Comparison of ENCODE assay signal across 14 mouse cellular contexts in genomic region chr2:78718550-78718949, GRCm38 (mm10).
DNase-seq lines count a peak whose midpoint lies in the region; ATAC-seq and TF ChIP-seq lines count a peak whose summit lies in the region.
"Had no signal": no experiment of that assay in that cellular context is flagged by ENCODE, and none has a peak within 500 bp of the region (broad histone marks: within the 10 kb centered on the region; RNA-seq: fewer than 3 reads in every experiment).

No protein-coding gene starts in this region.

- 55% methylated on average over 1 of the region's 1 CpGs for WGBS in forebrain, embryonic 12.5 days
- 41% methylated on average over 1 of the region's 1 CpGs for WGBS in forebrain, embryonic 15.5 days
- WGBS in midbrain, embryonic 14.5 days, result 69% methylated on average over 1 of the region's 1 CpGs
- WGBS in midbrain, postnatal 0 days, result 72% methylated on average over 1 of the region's 1 CpGs
- 32% methylated on average over 1 of the region's 1 CpGs for WGBS in stomach, embryonic 16.5 days

- H3K4me2 ChIP-seq in forebrain, embryonic 12.5 days, result no peak overlapping the region
- H3K4me2 ChIP-seq in forebrain, embryonic 15.5 days (replicated peaks), result no peak overlapping the region
- H3K4me2 ChIP-seq in midbrain, embryonic 14.5 days (ENCODE audit: low read length), result no peak overlapping the region
- no peak overlapping the region for H3K4me2 ChIP-seq in midbrain, postnatal 0 days (ENCODE audit: low read depth, low read length, poor library complexity, severe bottlenecking)
- no peak overlapping the region for H3K4me2 ChIP-seq in stomach, embryonic 16.5 days (ENCODE audit: low read depth, low read length)
- H3K4me2 ChIP-seq: embryonic facial prominence, embryonic 15.5 days; heart, embryonic 13.5 days had no signal

- H3K9me3 ChIP-seq in forebrain, embryonic 12.5 days, result no peaks in the 10 kb centered on the region
- H3K9me3 ChIP-seq in forebrain, embryonic 15.5 days, result no peaks in the 10 kb centered on the region
- H3K9me3 ChIP-seq in midbrain, embryonic 14.5 days (ENCODE audit: control insufficient read depth, low read length), result no peaks in the 10 kb centered on the region
- H3K9me3 ChIP-seq in midbrain, postnatal 0 days (ENCODE audit: low read length), result no peaks in the 10 kb centered on the region
- H3K9me3 ChIP-seq in stomach, embryonic 16.5 days (replicated peaks; ENCODE audit: control insufficient read depth, low read length), result no peaks in the 10 kb centered on the region
- H3K9me3 ChIP-seq: embryonic facial prominence, embryonic 15.5 days; heart, embryonic 13.5 days had no signal

- no peak overlapping the region for H3K9ac ChIP-seq in forebrain, embryonic 12.5 days
- H3K9ac ChIP-seq in forebrain, embryonic 15.5 days (replicated peaks), result no peak overlapping the region
- H3K9ac ChIP-seq in midbrain, embryonic 14.5 days (replicated peaks; ENCODE audit: low read length), result no peak overlapping the region
- no peak overlapping the region for H3K9ac ChIP-seq in midbrain, postnatal 0 days (replicated peaks; ENCODE audit: low read length, poor library complexity, severe bottlenecking)
- H3K9ac ChIP-seq in stomach, embryonic 16.5 days (ENCODE audit: low read length), result no peak overlapping the region
- H3K9ac ChIP-seq: embryonic facial prominence, embryonic 15.5 days; heart, embryonic 13.5 days had no signal

- no peak overlapping the region for H3K27ac ChIP-seq in forebrain, embryonic 12.5 days
- no peak overlapping the region for H3K27ac ChIP-seq in forebrain, embryonic 15.5 days (replicated peaks)
- H3K27ac ChIP-seq in midbrain, embryonic 14.5 days (replicated peaks; ENCODE audit: low read depth, low read length), result no peak overlapping the region
- no peak overlapping the region for H3K27ac ChIP-seq in midbrain, postnatal 0 days (ENCODE audit: low read depth, low read length)
- H3K27ac ChIP-seq in stomach, embryonic 16.5 days (ENCODE audit: low read length), result no peak overlapping the region
- H3K27ac ChIP-seq: embryonic facial prominence, embryonic 15.5 days; gastrocnemius, adult 2 months; heart, embryonic 13.5 days had no signal

- peak; percentile 57 for ATAC-seq in forebrain, embryonic 12.5 days (ENCODE audit: low FRiP score)
- no peak for ATAC-seq in forebrain, embryonic 15.5 days (replicated peaks)
- peak; percentile 17; the same call in 1 of the 2 replicates for ATAC-seq in midbrain, embryonic 14.5 days (ENCODE audit: low FRiP score, low TSS enrichment)
- ATAC-seq in midbrain, postnatal 0 days (ENCODE audit: low FRiP score), result no peak
- peak; percentile 73; the same call in 1 of the 2 replicates for ATAC-seq in stomach, embryonic 16.5 days (ENCODE audit: insufficient read depth, low FRiP score)
- ATAC-seq: hindbrain, embryonic 16.5 days had no signal

- no peaks in the 10 kb centered on the region for H3K4me1 ChIP-seq in forebrain, embryonic 12.5 days
- peaks cover 4% of the 10 kb centered on the region; the same call in 1 of the 2 replicates for H3K4me1 ChIP-seq in forebrain, embryonic 15.5 days
- H3K4me1 ChIP-seq in midbrain, embryonic 14.5 days (ENCODE audit: control insufficient read depth, insufficient read depth, low read length), result 0 out of 2 replicates have a peak, but pooled peaks cover 4% of the 10 kb centered on the region
- H3K4me1 ChIP-seq in midbrain, postnatal 0 days (ENCODE audit: insufficient read depth, low read length), result no peaks in the 10 kb centered on the region
- no peaks in the 10 kb centered on the region for H3K4me1 ChIP-seq in stomach, embryonic 16.5 days (ENCODE audit: control insufficient read depth, insufficient read depth, low read length)
- H3K4me1 ChIP-seq: embryonic facial prominence, embryonic 15.5 days had no signal

- no peak for TF ChIP-seq CTCF in midbrain, postnatal 0 days (IDR thresholded peaks at IDR 0.05)

- H3K36me3 ChIP-seq in forebrain, embryonic 12.5 days (replicated peaks), result no peaks in the 10 kb centered on the region
- H3K36me3 ChIP-seq in forebrain, embryonic 15.5 days, result no peaks in the 10 kb centered on the region
- no peaks in the 10 kb centered on the region for H3K36me3 ChIP-seq in midbrain, embryonic 14.5 days (ENCODE audit: control insufficient read depth, insufficient read depth, low read length)
- no peaks in the 10 kb centered on the region for H3K36me3 ChIP-seq in midbrain, postnatal 0 days (ENCODE audit: insufficient read depth, low read length)
- no peaks in the 10 kb centered on the region for H3K36me3 ChIP-seq in stomach, embryonic 16.5 days (ENCODE audit: control insufficient read depth, insufficient read depth, low read length)
- H3K36me3 ChIP-seq: embryonic facial prominence, embryonic 15.5 days; heart, embryonic 13.5 days had no signal

- no peak overlapping the region for H3K4me3 ChIP-seq in forebrain, embryonic 12.5 days (replicated peaks)
- no peak overlapping the region for H3K4me3 ChIP-seq in forebrain, embryonic 15.5 days
- H3K4me3 ChIP-seq in midbrain, embryonic 14.5 days (replicated peaks; ENCODE audit: low read depth, low read length), result no peak overlapping the region
- H3K4me3 ChIP-seq in midbrain, postnatal 0 days (ENCODE audit: low read depth, low read length), result no peak overlapping the region
- no peak overlapping the region for H3K4me3 ChIP-seq in stomach, embryonic 16.5 days (replicated peaks; ENCODE audit: low read length)
- H3K4me3 ChIP-seq: embryonic facial prominence, embryonic 15.5 days; gastrocnemius, adult 2 months; heart, embryonic 13.5 days had no signal

- no peak for DNase-seq in midbrain, embryonic 14.5 days
- DNase-seq in midbrain, postnatal 0 days (ENCODE audit: low spot score), result no peak
- peak; percentile 68 for DNase-seq in liver
- no peak for DNase-seq in cerebellum, postnatal 10 days
- no peak for DNase-seq in thymus, adult 18-20 months
- DNase-seq: adrenal gland, postnatal 25 days; gastrocnemius, adult 2 months; kidney, postnatal 4 days had no signal

- H3K27me3 ChIP-seq in forebrain, embryonic 12.5 days, result no peaks in the 10 kb centered on the region
- no peaks in the 10 kb centered on the region for H3K27me3 ChIP-seq in forebrain, embryonic 15.5 days
- no peaks in the 10 kb centered on the region for H3K27me3 ChIP-seq in midbrain, embryonic 14.5 days (ENCODE audit: control insufficient read depth, insufficient read depth, low read length)
- no peaks in the 10 kb centered on the region for H3K27me3 ChIP-seq in midbrain, postnatal 0 days (ENCODE audit: insufficient read depth, low read length)
- H3K27me3 ChIP-seq in stomach, embryonic 16.5 days (ENCODE audit: control insufficient read depth, insufficient read depth, low read length), result no peaks in the 10 kb centered on the region
- H3K27me3 ChIP-seq: embryonic facial prominence, embryonic 15.5 days; heart, embryonic 13.5 days had no signal

Comparison
In these comparisons a context has a peak if more than half of its experiments do, and no peak if none do; other contexts are left out.
1. ATAC-seq: peak in forebrain, embryonic 12.5 days (single experiment), midbrain, embryonic 14.5 days (single experiment) and stomach, embryonic 16.5 days (single experiment); none in forebrain, embryonic 15.5 days (single experiment) and midbrain, postnatal 0 days (single experiment).